Mouse (Mus musculus) WW6 (cell line): ENCODE data around the gene Pdyn.

Experiments
- DNase-seq: peaks from one replicate; pipeline ENCODE4 v3.0.0-alpha.2; 2013; ENCODE audit warnings: low read depth, low spot score

The Pdyn gene

GRCm38 (mm10) chr2:129654233-129654950 is 45.3 kb downstream of the Pdyn start:
- no peak for DNase-seq

GRCm38 (mm10) chr2:129653632-129654031 is 46.0 kb downstream of the Pdyn start:
- DNase-seq, result no peak

GRCm38 (mm10) chr2:129652616-129653015 is 47.0 kb downstream of the Pdyn start:
- no peak for DNase-seq
